Mouse (Mus musculus) layer of hippocampus, adult 11-12 months (tissue): ENCODE measurements around the gene Fam227a.

Source experiments
- DNase-seq: peaks from one replicate; pipeline ENCODE4 v3.0.0; 2022; ENCODE audit warnings: low spot score

Fam227a gene

DNA sequence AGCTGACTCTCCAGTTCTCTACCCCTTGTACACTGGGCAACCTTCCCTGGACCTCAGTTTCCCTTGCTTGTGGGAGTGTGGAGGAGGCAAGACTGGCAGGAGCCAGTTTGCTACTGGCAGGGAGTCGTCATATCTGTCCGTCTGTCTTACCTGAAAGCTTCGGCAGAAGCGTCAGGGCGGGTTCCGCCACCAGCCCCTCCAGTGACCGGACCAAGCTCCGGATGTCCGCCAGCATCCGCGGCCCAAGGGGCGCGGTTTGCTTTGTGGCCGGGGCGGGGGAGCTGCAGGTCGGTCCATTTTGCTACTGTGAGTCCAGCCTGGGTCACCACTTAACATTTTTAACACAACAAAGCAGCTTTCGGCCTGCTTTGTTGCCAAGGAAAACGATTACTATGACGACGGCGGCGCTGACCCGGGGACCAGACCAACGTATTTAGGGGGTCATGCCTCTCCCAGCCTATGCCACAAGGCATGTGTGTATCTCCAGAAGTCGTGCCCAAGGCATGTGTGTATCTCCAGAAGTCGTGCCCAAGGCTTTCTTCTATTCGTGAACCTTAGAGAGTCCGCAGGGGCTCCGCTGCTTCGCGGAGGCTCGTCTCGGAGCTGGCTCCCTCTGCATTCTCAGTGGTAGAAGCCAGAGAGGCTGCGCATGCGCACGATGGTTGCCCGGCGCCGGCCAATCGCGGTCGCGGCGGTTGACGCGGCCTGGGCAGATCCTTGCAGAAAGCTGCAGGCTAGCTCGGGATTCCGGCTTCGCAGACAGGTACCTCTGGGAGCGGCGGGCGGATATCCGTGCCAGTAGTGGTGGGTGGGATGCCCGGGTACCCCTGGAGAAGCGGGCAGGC lies at the start of gene Fam227a, which contains the start of gene Cby1:
Gene Fam227a, minus strand, starts transcription at position 426 of the 845 bp plus-strand sequence.
Gene Cby1, plus strand, starts transcription at position 669 of the 845 bp plus-strand sequence.
- DNase-seq, result peak; percentile 95

GRCm38 (mm10) chr15:79708229-79708822 lies 49.6 kb upstream of the Fam227a start:
- no peak for DNase-seq

GRCm38 (mm10) chr15:79706603-79707214 lies 48.0 kb upstream of the Fam227a start:
- no peak for DNase-seq

- DNase-seq, result no peak
Measured at GRCm38 (mm10) chr15:79697558-79698187, 38.9 kb upstream of the Fam227a start.

- no peak for DNase-seq
Measured at GRCm38 (mm10) chr15:79697011-79697410, 38.3 kb upstream of the Fam227a start.

DNA sequence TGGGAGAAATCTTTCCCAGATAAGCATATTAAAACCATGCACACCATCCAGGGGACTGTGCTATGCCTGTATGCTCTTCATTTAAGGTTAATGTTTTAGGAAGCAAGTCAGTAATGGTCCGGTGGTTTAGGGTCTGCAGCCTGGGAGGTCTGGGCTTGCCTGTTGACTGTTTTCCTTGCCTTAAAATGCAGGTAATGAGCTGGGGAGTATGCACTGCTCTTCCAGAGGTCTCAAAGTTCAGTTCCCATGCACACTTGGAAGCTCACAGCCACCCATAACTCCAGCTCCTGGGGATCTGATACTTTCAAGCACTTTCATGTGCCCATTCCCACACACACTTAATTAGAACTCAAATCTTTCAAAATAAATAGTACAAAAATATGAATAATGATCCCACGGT lies 37.8 kb upstream of the Fam227a start:
- DNase-seq, result no peak

DNA sequence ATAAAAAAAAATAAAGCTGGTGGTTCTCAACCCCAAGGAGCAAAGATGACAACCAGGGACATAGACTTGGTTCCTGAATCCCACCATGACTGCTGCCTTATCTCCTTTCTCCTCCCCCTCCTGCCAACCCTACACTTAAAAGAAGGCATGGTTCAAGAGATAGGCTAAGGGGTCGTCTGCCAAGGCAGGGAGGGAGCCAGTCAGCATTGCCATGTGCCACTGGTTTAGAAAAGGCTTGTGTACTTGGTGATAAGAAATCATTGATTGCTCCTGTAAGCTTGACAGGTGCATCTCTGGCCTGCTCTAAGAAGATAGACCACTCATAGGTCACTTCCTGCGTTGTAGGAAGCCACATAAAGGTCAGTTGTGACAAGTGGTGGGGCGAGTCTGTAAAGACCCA lies 36.8 kb upstream of the Fam227a start:
- DNase-seq, result no peak

DNA sequence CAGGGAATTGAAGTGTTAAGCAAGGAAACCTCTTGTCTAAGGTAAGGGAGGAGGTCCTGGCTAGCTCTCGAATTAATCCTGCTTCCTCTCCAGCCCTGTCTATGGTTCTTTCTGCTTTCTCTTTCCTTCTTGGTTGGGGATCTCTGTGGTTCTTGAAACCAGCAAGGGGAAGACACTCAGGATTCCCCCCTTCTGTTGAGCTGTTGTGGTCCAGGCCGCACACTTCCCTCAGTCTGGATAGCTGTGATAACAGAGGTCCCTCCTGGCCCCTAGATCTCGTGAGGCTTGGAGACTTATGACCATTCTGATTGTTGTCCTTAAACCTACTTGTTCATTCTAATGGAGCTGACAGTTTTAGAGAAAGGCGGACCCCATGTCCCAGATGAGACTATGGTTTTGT lies 35.8 kb upstream of the Fam227a start:
- DNase-seq, result no peak

GRCm38 (mm10) chr15:79693740-79694139 lies 35.0 kb upstream of the Fam227a start:
- DNase-seq, result no peak

GRCm38 (mm10) chr15:79692334-79692733 lies 33.6 kb upstream of the Fam227a start:
- DNase-seq, result no peak

DNA sequence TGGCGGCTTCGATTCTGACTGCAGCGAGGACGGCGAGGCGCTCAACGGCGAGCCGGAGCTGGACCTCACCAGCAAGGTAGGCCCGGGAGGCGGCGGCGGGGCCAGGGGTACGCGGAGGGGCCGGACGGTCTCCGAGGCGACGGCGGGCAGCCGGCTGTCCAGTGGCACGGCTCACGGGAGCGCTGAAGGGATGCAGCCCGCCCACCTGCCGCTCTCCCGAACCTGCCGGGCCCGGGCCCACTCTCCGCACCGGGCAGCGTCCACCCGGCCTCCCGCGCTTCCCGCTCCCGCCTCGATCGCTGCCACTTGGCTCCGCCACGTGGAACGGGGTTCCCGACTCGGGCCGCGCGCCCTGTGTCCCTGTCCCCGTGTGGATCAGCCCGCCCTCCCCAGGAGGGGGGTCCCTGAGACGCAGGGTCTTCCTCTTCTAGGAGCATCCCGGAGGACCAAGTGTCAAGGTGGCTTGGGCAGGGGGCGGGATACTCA lies 32.3 kb upstream of the Fam227a start:
- no peak for DNase-seq

DNA sequence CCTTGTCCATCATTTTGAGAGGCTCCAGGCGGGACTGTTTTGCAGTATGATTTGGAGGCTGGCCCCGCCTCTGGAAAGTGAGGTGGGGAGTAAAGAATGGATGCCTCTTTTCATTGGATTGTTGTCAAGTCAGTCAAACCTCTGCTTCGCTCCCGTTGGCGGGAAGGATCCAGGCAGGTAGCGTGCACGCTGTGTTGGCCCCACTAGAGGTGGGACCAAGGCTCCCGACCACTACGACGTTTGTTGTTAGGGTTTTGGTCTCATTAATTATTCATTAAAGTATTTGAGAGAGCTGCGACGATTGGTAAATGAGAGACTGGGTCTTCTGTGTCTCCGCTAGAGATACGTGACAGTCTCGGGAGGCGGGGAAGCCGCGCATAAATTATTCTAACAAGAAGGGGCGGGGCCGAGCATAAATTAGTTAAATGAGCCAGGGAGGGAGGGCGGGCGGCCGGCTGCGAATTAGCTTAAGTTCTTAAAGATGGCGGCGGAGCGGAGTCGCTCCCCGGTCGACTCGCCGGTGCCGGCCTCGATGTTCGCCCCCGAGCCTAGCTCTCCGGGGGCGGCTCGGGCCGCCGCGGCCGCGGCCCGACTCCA lies 31.8 kb upstream of the Fam227a start, which contains the start of gene Gtpbp1:
Gene Gtpbp1, plus strand, starts transcription at position 420 of the 597 bp plus-strand sequence.
- DNase-seq, result peak; percentile 99

DNA sequence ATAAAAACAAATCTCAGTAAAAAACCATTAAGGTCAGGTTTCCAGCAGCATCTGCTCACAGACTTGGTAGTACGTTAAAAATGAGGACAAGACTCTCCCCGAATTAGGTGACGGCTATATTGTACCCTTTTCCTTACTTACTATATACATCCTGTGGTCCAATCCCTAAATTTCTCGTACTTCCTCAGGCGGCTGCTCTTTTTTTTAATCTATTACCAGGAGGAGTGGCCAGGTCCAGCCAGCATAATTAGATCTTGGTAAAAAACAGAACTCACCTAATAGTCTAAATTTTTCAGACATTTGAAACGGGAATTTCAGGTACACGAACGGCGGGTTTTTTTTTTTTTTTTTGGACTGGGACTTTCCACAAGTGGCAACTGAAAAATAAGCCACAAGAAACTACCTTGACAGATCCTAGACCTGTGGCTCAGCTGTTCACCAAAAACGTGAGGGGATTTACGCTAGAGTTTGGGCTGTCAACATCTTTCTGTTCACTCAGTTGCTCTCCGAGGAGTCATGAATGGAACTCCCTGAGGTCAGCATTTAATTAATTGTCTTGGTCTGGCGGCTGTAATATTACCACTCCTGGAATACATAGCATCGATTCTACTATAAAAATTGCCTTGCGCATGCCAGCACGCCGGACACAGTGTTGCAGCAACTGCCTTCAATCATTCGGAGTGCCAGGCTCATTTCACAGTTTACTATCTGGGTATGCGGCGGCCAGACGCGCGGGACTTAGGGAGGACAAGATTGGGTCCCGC lies 31.1 kb upstream of the Fam227a start:
- DNase-seq, result no peak

DNA sequence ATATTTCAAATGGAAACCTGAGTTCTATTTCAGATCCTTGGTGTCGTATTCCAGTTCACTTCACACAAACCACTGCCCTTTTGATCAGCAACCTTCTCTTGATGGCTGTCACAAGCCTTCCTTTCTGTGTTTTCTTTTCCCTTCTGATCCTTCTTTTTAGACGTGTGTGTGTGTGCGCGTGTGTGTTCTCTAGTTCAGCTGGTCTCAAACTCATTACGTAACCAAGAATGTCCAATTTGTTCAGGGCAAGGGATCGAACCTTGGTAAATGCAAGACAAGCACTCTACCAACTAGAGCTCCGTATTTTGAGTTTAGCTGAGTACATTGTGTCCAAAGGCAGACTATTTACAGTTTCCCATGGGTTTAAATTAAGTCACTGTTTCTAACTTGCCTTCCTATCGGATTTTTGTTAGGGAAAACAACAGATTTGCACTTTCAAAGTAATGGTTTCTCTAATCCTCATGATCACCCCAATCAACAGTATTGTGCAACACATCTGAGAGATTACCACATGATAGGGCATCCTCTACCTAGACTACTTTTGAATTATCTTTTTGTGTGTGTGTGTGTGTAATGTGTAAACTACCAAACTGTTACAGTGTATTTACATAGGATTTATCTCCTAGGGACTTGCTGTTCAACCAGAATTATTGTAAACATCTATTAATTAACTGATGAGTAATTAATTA lies 29.7 kb upstream of the Fam227a start:
- no peak for DNase-seq

- DNase-seq, result peak; percentile 95
Measured at GRCm38 (mm10) chr15:79687646-79688267, 29.0 kb upstream of the Fam227a start, which contains the start of gene Josd1. Gene Josd1 (minus strand): TSS chr15:79687919.

DNA sequence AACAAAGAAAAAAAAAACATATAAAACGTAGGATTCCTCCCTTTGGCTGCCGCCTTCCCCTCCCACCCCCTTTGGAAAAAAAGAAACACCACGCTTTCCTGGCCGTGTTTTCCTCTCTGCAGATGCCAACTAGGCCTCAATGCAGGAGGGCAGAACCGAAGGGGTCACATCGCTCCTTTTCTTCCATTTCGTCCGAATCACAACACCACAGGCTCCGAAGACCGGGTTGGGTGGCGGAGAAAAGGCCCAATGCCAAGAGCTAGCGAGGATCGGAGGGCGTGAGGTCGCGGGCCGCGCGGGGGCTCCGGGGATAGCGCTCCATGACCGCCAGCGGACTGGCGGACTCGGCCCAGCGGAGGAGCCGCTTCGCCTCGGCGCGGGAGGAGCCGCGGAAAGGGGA lies 28.4 kb upstream of the Fam227a start:
- no peak for DNase-seq

- no peak for DNase-seq
Measured at GRCm38 (mm10) chr15:79686046-79686869, 27.5 kb upstream of the Fam227a start.

DNA sequence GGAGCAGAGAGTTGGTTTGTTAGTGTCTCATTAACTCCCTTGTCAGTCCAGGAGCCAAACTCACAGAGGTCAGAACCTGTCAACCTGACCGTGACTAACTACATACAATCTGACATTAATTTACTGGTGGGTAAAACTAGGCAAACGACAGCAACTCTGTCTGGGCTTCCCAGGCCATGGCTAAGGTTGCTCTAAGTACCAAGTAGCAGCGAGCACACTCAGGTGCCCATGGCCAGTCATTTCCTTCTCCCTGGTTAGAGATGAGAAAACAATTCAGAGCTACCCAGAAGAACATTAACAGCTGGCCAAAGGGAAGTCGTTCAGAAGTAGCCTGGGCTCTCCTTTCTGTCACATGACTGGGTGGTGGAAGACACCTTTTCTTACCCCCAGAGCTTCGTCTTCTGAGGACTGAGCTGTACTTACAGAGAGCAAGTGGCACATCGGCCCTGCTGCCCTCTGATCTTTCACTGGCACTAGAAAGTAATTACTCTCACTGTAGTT lies 26.4 kb upstream of the Fam227a start:
- no peak for DNase-seq

DNA sequence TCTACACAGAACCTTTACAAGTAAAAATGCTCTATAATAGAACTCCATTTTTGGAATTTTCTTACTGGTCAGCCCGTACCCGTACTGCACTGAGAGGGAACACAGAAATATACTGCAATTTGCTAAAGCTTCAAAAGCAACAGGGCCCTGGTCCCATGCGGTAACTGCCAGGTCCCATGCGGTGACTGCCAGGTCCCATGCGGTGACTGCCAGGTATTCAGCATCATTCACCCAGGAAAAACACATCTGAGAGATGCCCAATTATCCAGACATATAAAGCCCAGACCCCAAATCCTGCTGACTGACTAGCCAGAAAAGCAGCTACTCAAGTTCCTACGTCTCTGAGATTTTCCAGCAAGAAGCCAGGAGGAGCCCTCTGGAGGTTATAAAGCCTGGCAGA lies 25.9 kb upstream of the Fam227a start:
- no peak for DNase-seq
